Comparison of ENCODE assay signal across 8 mouse cellular contexts in the genomic region with DNA sequence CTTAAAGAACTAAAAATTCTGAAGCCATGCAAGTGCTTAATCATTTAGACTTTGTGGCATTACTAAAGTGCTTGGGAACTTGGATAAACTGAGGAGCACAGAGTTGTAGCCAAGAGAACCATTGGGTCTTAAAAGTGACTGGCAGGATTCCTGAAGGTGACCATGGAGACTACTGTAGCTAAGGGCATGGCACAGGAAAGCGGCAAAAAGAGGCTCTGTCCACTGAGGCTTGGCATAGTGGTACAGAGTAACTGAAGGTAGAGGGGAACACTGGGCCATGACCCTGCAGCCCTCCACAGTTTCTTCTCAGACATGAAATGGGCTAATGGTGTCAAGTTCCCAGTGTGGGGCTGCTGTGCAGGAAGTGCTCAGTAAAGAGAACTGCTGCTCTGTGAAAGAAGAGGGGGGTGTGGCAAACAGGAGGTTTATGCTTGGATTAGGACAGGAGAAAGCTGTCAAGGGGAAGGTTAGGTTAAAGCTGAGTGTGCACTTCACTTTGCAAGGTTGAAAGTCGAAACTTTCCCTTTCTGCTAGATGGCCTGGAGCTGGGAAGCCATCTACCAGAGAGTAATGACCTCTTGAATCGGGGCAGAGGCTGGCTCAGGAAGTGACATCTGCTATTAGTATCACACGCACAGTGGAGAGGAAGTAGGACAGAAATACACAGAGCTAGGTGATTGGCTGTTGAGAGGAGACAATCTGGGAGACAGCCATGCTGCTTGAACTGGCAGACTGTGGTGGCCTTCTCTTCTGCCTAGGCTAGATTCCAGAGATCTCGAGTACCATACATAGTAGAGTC. TPM values are rescaled to one million over a fixed set of nuclear protein-coding genes. Genes with fewer than 3 reads are reported as not detected.
DNase-seq lines count a peak whose midpoint lies in the region; ATAC-seq and TF ChIP-seq lines count a peak whose summit lies in the region.
"Had no signal": no experiment of that assay in that cellular context is flagged by ENCODE, and none has a peak within 500 bp of the region (broad histone marks: within the 10 kb centered on the region; RNA-seq: fewer than 3 reads in every experiment).

No protein-coding gene starts in this region.

- H3K4me2 ChIP-seq in kidney, embryonic 16.5 days (replicated peaks; ENCODE audit: low read depth, low read length): no peak overlapping the region
- no peak overlapping the region for H3K4me2 ChIP-seq in stomach, postnatal 0 days (replicated peaks; ENCODE audit: low read depth)
- H3K4me2 ChIP-seq in midbrain, embryonic 11.5 days: no peak overlapping the region
- H3K4me2 ChIP-seq: limb, embryonic 15.5 days had no signal

- no peak overlapping the region for H3K4me3 ChIP-seq in kidney, embryonic 16.5 days (ENCODE audit: low read length)
- no peak overlapping the region for H3K4me3 ChIP-seq in stomach, postnatal 0 days (ENCODE audit: low read depth, low read length)
- no peak overlapping the region for H3K4me3 ChIP-seq in midbrain, embryonic 11.5 days (ENCODE audit: low read depth, low read length)
- H3K4me3 ChIP-seq: limb, embryonic 15.5 days had no signal

- peak; percentile 19 for DNase-seq in lung, postnatal 36 days
- DNase-seq in lung, adult 18-20 months: no peak
- peak; percentile 34 for DNase-seq in brain, adult 2 months (ENCODE audit: low read depth, low spot score)
- DNase-seq in stomach, postnatal 0 days (ENCODE audit: low spot score): no peak
- DNase-seq in left cerebral cortex, adult 8-10 months (ENCODE audit: low spot score in 2 of 2): no peak
- no peak for DNase-seq in midbrain, embryonic 11.5 days (ENCODE audit: low spot score, missing footprints)

- H3K9me3 ChIP-seq in kidney, embryonic 16.5 days (ENCODE audit: low read length): no peaks in the 10 kb centered on the region
- no peaks in the 10 kb centered on the region for H3K9me3 ChIP-seq in stomach, postnatal 0 days (ENCODE audit: control insufficient read depth, low read length)
- H3K9me3 ChIP-seq in midbrain, embryonic 11.5 days (ENCODE audit: control insufficient read depth, low read length): no peaks in the 10 kb centered on the region
- H3K9me3 ChIP-seq: limb, embryonic 15.5 days had no signal

- TF ChIP-seq EP300 in stomach, postnatal 0 days (optimal IDR thresholded peaks at IDR 0.05): no peak

- peaks cover 9% of the 10 kb centered on the region for H3K4me1 ChIP-seq in kidney, embryonic 16.5 days (ENCODE audit: insufficient read depth, low read length)
- no peaks in the 10 kb centered on the region for H3K4me1 ChIP-seq in stomach, postnatal 0 days (replicated peaks; ENCODE audit: control insufficient read depth, insufficient read depth)
- H3K4me1 ChIP-seq in midbrain, embryonic 11.5 days (ENCODE audit: control insufficient read depth, insufficient read depth, low read length): no peaks in the 10 kb centered on the region
- H3K4me1 ChIP-seq: limb, embryonic 15.5 days had no signal

- no peak for TF ChIP-seq CTCF in stomach, postnatal 0 days (IDR thresholded peaks at IDR 0.05; ENCODE audit: low read depth)

- no peak overlapping the region for H3K9ac ChIP-seq in kidney, embryonic 16.5 days (replicated peaks; ENCODE audit: low read length)
- no peak overlapping the region for H3K9ac ChIP-seq in stomach, postnatal 0 days (ENCODE audit: low read length)
- no peak overlapping the region for H3K9ac ChIP-seq in midbrain, embryonic 11.5 days (ENCODE audit: low read length)
- H3K9ac ChIP-seq: limb, embryonic 15.5 days had no signal

- 32% methylated on average over 5 of the region's 5 CpGs for whole genome bisulfite sequencing in kidney, embryonic 16.5 days
- WGBS in stomach, postnatal 0 days: 61% methylated on average over 5 of the region's 5 CpGs
- 81% methylated on average over 5 of the region's 5 CpGs for WGBS in midbrain, embryonic 11.5 days

- peaks cover 9% of the 10 kb centered on the region; the same call in 1 of the 2 replicates for H3K36me3 ChIP-seq in kidney, embryonic 16.5 days (ENCODE audit: insufficient read depth, low read length)
- no peaks in the 10 kb centered on the region; the same call in 1 of the 2 replicates for H3K36me3 ChIP-seq in stomach, postnatal 0 days (ENCODE audit: control insufficient read depth, insufficient read depth, low read length)
- no peaks in the 10 kb centered on the region for H3K36me3 ChIP-seq in midbrain, embryonic 11.5 days (ENCODE audit: control insufficient read depth, insufficient read depth, low read length)

- no peaks in the 10 kb centered on the region for H3K27me3 ChIP-seq in kidney, embryonic 16.5 days (ENCODE audit: insufficient read depth, low read length)
- no peaks in the 10 kb centered on the region for H3K27me3 ChIP-seq in stomach, postnatal 0 days (ENCODE audit: control insufficient read depth, insufficient read depth, low read length)
- H3K27me3 ChIP-seq in midbrain, embryonic 11.5 days (ENCODE audit: control insufficient read depth, insufficient read depth, low read length): no peaks in the 10 kb centered on the region
- H3K27me3 ChIP-seq: limb, embryonic 15.5 days had no signal

- no peak overlapping the region for H3K27ac ChIP-seq in kidney, embryonic 16.5 days (ENCODE audit: low read length)
- H3K27ac ChIP-seq in stomach, postnatal 0 days (replicated peaks): no peak overlapping the region
- no peak overlapping the region for H3K27ac ChIP-seq in midbrain, embryonic 11.5 days (ENCODE audit: low read depth, low read length)
- H3K27ac ChIP-seq: limb, embryonic 15.5 days had no signal

- peak; percentile 57; the same call in 1 of the 2 replicates for ATAC-seq in kidney, embryonic 16.5 days (ENCODE audit: low FRiP score, low TSS enrichment)
- ATAC-seq in stomach, postnatal 0 days (ENCODE audit: low FRiP score, low TSS enrichment): peak; percentile 42; the same call in 1 of the 2 replicates
- no peak for ATAC-seq in midbrain, embryonic 11.5 days (ENCODE audit: low FRiP score)

RNA-seq across cellular contexts. Expression of a gene that starts 38.1 kb away (rescaled TPM):
- polyA plus RNA-seq in kidney, embryonic 16.5 days (2015; fragmentation: Nextera tagmentation; extraction: Ambion mirVana): 24.8 and 26.5 TPM in 2 replicates
- polyA plus RNA-seq in stomach, postnatal 0 days (2015; fragmentation: Nextera tagmentation; extraction: Ambion mirVana): 12.8 and 14.0 TPM in 2 replicates
- total RNA-seq in left cerebral cortex, adult 8-10 months (2022): 10 to 100 TPM; 44.9 to 50.4 (median 47.1) TPM
- 22.9 and 24.7 TPM in 2 replicates for polyA plus RNA-seq in midbrain, embryonic 11.5 days (2014; fragmentation: Nextera tagmentation; extraction: Ambion mirVana)

Comparison
In these comparisons a context has a peak if more than half of its experiments do, and no peak if none do; other contexts are left out.
1. DNase-seq: peak in lung, postnatal 36 days (single experiment) and brain, adult 2 months (single experiment); none in lung, adult 18-20 months (0 of 2), stomach, postnatal 0 days (single experiment), left cerebral cortex, adult 8-10 months (0 of 2) and midbrain, embryonic 11.5 days (single experiment).